Mouse (Mus musculus) CD4-positive helper T cell, adult 2 months (primary cell): ENCODE measurements at regions not wholly inside any gene's neighbourhood (a gene's known extent, or its start where the extent isn't known, plus 50 kb on each side); places are given as distances from the start of the nearest gene placed in this dataset.

Experiments used
- DNase-seq: peaks from one replicate; pipeline ENCODE4 v3.0.0-alpha.2; 2012; ENCODE audit warnings: low read depth, missing footprints, low spot score

DNA sequence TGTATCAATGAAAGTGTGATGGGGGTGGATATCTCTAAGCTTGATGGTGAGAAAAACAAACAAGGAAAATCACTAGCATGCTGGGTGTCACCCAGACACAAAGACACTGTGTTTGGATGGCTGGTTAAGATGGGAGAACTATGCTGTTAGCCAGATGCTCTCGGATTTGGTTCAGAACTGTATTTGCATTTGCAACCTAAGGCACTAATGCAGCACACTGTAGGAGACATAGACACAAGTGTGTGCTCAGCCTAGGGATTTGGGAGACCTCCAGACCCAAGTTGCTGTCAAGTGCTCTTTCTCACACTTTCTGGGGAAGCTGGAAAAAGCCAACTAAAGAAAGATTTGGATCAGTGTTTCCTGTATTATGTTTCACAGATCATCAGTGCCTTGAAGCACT lies 173.1 kb upstream of the Prkcq start:
- no peak for DNase-seq

DNA sequence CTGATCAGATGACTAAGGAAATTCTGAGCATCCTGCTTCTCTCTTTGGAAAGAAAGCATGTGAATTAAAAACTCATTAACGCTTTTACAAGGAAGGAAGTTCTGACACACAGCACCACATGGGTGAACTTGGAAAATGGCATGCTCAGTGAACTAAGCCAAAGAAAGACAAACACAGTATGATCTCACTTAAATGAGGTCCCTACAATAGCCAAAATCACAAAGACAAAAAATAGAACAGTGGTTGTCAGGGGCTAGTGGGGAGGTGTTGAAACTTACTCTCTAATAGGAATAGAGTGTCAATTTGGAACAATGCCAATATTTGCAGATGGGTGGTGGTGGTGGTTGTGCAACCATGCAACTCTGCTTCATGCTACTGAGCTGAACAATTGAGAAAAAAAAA lies 172.7 kb upstream of the Prkcq start:
- DNase-seq = no peak

DNA sequence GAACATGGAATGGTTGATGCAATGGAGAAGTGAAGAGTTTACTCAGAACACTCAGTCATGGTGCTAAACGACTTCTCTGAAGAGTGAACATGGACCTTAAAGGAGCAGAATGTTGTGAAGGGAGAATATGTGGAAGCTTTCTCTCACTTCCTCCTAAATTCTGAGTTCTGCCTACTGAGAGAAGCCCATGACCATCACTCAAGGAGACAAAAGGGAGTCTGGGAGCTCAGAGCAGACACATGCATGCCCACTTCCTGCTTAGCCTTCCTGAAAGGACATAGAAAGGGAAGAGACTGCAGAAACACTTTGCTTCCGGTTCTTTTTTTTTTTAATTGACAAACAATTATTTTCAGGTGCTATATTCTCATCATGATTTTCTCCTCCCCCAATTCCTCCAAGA lies 166.1 kb upstream of the Prkcq start:
- no peak for DNase-seq

DNA sequence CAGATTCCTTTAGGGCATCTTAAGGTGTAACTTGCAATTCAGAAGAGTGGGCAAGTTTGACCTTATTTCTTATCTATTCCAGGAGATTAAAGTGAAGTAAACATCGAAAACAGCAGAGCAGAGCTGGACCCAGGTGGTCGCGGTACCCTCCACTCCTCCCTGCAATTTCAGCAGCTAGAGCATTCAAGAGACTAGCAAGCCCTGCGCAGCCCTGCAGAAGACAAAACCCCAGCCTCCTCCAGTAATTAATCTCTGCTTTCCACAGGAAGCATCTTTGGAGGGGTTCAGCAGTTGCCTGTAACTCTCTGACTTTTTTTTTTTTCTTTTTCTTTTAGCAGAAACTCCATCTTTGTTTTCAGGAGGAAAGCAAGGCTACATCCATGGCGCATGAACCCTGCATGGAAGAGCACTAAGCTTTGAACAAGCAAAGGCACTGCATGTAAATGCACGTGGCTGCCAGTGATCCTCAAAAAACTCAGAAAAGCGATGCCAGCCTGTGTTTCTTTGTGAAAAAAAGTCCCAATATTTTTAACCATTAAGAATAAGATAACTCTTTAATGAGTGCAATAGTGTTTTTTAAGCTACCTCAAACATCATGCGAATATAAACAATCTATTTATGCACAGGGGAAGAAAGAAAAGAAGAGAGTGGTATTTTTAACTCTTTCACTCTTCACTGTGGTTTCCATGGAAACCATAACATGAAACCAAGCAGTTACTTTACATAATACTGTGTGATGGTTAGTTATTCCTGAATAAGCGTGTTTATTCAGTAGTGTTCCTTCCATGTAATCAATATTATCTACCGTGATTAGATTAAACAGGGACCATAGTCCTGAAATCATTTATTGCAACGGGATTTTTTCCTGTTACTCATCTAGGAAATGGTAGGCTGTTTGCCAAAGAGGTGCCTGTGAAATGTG lies 160.6 kb upstream of the Prkcq start:
- no peak for DNase-seq

DNA sequence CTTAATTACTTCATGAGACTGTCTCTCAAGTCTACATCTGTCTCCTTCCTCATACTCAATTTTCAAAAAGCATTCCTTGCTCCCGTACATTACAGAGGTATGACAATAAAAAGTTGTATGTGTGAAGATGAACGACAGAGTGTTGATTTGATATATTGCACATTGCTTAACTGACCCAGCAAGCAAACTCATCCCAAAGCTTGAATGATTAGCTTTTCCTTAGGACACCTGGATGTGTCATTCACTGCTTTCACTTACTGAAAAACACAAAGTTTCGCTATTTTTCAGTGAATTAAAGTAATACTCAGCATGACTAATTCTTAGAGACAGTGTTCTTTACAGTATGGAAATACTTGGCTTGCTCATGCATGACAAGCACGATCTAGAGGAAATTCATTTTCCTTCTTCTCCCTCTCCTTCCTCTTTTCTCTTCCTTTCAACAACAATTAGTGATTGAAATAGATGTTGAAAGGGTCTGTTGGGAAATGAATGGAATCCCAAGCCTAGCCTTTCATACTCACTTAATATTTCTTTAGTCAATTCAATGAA lies 159.5 kb upstream of the Prkcq start:
- no peak for DNase-seq

DNA sequence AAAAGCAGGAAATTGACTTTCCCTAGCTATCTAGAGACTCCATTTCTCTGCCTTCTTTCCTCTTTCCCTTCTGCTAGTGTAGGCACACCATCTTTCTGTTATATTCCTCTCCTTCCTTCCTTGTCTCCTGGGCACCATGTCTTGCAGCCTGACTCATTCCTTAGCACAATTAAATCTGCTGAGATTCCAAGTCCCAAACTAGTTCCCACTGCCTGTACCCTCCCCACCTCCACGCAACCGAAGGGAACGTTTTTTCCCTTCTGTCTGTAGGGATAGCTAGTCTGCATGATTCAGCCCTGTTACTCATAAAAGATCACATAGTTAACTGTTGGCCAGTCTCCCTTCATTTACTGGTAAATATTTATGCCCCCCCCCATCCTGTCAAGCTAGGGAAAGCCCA lies 158.8 kb upstream of the Prkcq start:
- no peak for DNase-seq

DNA sequence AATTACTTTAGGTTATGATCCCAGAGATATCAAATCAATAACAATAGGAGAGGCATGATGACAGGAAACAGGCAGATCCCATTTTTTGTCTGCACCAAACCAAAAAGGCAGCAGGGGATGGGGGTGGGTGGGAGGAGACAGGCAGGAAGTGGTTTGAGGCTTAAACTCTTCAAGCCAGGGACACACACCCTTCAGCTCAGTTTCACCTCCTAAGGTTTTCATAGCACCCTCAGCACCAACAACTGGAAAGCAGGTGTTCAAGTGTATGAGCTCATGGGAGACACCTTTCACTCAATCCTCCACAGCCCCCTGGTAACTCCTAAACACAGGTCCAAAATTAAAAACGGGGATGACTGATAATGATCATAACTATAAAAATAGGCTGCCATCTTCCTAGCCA lies 155.5 kb upstream of the Prkcq start:
- peak; percentile 65 for DNase-seq

DNA sequence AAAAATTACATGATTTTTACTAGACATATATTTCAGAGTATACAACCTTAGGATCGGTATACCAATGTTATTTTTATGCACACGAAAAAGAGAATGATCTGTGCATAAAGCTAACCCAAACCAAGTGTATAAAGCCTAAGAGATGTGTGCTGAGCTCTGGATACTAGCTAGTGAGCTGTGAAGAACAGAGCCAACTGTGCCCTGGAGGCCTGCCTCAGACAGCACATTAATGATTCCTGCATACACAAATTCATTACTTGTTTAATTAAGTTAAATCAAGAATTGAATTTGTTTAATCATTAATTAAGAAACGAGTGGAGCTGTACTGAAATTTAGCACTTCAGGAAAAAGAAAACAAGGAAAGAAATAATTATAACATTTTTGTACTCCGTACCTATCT lies 139.0 kb upstream of the Prkcq start:
- DNase-seq = no peak

DNA sequence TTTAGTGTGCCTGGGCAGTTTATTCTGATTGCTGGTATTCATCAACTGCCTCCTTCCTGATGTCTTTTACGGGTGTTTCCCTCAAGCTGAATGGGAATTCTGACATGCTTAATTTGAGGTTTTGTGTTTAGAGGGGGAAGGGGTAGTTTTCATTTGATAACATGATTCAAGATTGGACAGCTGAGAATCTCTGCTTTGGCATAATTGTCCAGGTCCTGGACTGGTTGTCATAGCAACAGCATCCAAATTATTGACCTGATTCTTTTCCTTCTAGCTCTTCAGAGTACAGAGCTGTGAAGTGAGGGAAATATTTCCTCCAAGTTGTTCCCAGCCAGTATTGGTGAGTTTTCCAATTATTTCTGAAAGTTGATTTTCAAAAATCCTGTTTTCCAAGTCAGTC lies 137.7 kb upstream of the Prkcq start:
- DNase-seq = no peak

DNA sequence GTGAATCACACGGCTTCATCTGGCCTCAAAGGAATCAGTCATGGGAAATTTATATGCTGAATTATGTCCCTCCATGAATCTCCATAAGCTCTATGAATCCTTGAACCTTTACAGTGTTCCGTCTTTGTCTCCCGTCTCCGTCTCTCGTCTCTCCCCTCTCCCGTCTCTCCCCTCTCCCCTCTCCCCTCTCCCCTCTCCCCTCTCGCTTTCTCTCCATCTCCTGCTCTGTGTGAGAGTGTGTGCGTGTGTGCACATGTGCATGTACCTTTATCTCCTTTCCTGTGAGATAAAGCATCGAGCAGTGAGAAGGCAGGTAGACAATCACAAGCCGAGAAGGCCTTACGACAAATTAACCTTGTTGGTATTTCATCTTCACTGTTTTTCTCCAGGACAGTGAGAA lies 134.6 kb upstream of the Prkcq start:
- DNase-seq = no peak

DNA sequence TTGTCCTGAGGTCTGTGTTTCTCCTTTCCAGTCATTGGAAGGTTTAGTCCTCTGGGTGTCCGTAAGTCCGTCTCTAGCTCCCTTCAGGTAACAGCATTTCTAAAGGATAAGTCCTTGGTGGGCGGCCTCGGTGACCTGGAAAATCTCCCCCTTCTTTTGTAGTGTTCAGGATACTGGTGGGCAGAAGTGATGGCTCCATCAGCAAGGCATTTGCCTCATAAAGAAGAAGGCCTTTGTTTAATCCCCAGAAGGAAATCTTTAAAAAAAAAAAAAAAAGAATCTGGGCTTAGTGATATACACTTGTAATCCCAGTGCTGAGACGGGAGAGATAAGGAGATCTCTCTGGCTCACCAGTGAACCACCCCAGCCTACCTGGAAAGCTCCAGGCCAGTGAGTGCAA lies 133.5 kb upstream of the Prkcq start:
- no peak for DNase-seq

DNA sequence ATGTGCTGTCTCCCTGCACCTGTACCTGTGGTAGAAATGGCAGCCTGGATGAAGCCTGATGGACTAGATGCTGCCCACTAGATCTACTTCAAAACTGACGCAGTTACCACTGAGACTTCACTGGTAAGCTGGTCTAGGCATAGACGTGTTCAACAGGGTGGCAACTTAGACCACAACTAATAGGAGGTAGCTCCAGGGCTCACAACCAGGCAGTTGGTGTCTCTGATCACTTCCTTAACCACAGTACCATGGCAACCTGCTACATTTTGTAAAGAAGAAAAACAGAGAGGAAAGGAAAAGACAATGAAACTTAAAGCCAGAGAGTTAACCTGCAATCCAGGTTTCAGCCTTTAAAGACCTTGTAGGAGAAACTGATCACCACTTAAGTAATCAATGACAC lies 131.9 kb upstream of the Prkcq start:
- DNase-seq = peak; percentile 61

DNA sequence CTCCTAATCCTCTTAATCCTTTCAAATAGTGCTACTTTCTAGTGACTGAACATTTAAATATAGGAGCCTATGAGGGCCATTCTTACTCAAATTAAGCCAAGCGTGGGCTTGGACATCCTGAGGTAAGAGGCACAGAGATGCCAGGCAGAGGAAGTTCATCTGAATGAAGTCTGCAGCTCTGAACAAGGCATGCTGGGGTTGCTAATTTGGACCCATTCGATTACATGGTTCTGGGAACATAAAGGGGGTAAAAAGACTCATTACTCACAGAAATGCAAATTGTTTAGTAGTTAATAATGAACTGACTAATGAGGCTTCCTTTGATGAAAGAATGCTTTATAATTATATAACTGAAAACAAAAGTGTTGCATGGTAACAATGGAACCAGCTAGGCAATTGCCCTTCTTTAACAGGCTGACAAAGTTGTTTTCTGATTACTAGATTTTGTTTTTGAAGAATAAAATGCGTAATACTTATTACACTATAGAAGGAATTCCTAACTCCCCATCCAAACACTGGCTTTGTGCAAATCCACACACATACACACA lies 127.1 kb upstream of the Prkcq start:
- no peak for DNase-seq

DNA sequence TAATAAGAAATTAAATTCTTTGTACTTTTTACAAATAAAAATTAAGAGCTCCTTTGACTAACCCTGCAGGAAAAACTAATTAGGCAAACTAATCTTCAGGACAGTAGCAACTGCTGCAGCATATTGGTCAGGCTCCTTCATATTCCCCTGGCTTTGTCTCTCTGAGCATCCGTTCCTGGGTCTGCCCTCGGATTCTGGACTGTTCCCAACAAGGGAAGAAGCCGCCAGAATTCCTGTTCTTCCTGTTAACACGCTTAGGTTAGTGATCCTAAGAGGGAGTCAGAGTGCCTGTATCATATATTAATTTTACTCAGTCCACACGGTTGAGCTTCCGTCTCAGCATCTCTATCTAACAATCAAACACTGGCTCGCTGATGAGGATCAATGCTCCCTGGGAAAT lies 120.3 kb upstream of the Prkcq start:
- DNase-seq = no peak

DNA sequence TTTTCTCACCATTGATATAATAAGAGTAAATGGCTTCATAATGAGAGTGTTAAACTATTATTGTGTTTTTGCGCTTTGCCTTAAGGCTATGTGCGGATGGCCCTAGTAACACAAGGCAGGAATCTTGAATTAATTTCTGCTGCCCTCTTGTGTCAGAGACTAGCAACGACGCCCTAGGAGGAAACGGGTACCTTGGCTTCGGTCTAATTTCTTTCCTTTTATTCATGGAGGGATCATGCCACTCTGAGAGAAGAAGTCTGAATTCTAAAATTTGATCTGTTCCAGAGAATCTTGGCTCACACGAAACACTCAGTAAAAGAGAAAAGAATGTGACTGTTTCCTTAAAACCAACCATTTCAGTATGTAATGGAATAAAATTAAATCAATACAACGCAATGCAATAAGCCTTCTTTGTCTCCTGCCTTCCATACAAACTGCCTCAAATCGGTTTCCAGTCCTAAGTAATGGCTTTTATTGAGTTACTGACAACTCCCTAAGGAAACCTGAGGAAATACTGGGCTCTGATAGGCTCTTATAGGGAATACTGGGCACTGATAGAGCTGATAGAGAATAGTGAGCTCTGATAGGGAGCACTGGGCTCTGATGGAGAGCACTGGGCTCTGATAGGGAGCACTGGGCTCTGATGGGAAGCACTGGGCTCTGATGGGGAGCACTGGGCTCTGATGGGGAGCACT lies 112.0 kb upstream of the Prkcq start:
- DNase-seq = peak; percentile 57

DNA sequence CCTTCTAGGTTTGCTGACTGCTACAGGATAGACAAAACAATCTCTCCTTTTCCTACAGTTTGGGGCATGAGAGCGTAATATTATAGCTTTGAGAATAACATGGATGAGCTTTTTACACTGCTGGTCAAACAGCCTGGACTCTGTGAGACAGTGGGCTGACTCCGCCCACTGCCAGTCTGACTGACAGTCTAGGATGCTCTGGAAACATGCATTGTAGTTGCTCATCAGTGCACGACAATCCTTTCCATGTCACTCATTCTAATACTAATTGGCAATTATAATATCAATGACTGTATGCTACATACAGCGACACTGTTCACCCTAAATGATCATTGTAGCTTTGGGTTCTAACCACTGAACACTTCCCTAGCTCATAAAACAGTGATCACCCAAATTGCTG lies 104.5 kb upstream of the Prkcq start:
- DNase-seq = no peak

DNA sequence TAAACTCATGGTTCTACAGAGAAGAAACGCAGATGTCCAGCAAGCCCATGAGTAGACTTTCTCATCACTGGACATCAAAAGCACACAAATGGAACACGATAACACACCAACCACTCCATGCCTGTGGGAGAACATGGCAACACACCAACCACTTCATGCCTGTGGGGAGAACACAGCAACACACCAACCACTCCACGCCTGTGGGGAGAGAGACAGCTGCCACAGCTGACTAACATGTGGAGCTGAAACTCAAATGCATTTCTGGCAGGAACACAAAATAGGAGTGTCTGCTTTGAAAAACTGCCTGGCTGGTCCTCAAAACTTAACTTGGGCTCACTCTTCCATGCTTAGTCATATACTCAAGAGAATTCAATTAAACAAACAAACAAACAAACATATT lies 88.4 kb upstream of the Prkcq start:
- no peak for DNase-seq

DNA sequence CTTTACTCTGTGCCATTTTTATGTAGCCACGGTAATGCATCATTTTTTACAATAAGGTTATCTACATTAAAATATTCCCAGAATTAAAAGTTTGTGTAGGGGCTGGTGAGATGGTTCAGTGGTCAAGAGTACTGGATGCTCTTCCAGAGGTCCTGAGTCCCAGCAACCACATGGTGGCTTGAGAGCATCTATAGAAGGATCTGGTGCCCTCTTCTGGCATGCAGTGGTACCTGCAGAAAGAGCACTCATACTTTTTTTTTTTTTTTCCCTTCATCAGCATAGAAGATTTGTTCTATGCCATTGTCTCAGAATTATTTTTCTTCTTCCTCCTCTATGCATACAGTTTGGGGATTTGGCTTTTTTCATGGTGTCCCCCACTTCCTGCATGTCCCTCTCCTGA lies 84.9 kb upstream of the Prkcq start:
- DNase-seq = peak; percentile 47

DNA sequence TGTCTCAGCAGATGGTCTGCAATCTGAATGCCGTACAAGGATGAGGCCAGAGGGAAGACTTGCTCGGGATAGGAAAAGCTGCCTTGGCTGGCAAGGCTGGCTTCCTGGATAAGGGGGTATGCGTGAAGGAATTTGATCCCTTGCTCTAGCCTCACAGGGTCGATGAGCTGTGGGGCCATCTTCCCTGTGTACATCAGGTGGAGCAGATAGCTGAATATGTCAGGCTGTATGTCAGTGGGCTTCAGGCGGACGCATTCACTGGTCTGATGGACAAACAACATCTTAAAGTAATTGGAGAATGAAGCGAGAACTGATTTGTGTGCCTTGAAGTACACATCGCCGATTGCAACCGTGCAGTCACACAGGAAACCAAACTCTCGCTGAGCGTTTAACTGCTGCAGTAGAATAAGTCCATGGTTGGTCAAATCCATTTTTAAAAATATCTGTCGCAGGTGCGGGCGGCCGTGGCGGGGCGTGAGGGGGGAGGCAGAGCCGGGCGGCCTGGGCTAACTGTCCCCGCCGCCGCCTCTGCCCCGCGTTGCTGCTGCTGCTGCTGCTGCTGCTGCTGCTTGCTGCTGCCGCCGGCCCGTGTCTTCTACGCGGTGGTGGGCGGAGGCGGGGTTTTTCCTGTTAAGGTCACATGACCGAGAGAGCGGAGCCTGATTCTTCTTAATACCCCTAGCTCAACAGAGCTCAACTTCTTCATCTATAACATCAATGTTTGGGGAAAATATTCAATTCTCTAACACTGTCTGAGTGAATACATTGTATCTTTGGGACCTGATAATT lies 71.9 kb upstream of the Prkcq start:
- peak; percentile 76 for DNase-seq

DNA sequence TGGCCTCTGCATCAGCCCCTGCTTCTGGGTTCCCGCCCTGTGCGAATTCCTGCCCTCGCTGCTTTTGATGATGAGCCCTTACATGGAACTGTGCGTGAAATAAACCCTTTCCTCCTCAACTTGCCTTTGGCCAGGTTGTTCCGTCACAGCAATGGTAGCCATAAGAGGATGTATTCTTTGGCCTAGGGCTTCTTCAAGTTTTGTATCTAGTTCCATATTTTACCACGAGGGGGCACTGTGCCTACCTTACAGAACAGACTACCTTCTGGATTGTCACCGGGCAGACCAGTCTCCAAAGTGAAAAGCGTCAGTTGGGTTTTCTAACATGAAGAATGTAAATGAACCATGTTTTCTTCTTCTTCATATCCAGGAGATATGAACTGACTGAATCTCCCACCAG lies 58.7 kb upstream of the Prkcq start:
- DNase-seq = peak; percentile 83

DNA sequence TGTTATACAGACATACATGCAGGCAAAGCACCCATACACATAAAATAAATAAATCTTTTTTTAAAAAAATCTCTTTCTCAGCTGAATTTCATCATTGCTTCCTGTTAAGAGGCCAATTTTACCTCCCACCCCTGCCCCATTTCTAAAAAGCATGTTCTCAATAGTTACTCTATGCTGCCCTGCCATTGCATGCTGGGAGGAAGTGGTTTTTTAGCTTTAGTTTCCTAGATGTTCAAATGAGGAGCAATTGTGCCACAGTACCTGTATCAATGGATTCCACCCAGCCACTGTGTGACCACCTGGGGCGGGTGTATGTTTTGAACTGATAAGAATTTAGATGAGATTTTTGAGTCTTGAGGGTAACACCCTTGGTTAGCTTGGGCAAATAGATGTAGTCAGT lies 53.3 kb upstream of the Prkcq start:
- peak; percentile 80 for DNase-seq

DNA sequence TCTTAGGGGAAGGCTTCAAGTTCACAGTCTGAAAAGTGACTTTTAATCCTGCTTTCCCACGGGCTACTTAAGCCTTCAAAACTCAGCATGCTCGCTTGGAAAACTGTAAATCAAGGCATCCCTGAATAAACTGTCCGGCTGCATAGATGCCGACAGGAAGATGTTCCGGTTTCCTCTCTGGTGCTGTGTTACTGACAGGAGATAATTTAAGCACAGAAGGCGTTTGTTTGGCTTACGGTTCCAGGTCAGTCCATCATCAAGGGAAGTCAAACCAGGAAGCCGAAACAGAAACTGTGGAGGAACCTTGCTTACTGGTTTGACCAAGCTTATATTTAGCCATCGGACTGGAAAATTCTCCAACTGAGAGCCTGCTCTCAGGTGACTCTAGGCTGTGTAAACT lies 52.6 kb upstream of the Prkcq start:
- no peak for DNase-seq
